9 mouse cellular contexts compared by ENCODE assay signal in the genomic region with DNA sequence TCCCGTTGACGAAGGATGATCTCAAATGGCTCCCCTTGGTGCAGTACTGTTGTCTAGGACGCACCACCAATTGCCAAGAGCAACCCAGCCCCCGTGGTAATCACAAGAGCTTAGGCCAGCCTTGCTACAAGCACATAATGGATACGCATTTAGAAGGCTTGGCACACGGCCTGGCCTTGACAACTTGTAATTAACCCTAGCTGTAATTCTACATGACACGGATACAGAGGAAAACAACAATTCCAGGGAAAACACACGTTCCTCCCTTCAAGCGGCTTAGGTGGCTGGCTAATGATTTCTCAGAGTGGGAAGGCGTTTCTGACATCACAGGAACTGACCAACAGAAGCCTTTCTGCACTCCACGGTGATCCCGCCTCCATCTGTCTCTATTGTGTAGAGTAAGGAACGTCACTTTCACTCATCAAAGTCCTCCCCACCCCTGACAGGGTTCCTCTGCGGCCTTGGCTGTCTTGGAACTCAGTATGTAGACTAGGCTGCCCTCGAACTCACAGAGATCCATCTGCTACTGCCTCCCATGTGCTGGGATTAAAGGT. TPM values are rescaled to one million over a fixed set of nuclear protein-coding genes. Genes with fewer than 3 reads are reported as not detected.
DNase-seq lines count a peak whose midpoint lies in the region; ATAC-seq and TF ChIP-seq lines count a peak whose summit lies in the region.
"Had no signal": no experiment of that assay in that cellular context is flagged by ENCODE, and none has a peak within 500 bp of the region (broad histone marks: within the 10 kb centered on the region; RNA-seq: fewer than 3 reads in every experiment).

No protein-coding gene starts in this region.

- peak overlapping the region; percentile 5; the same call in 1 of the 2 replicates for H3K4me2 ChIP-seq in forebrain, embryonic 14.5 days (ENCODE audit: low read length)
- no peak overlapping the region for H3K4me2 ChIP-seq in neural tube, embryonic 14.5 days (ENCODE audit: low read depth, low read length)
- H3K4me2 ChIP-seq: stomach, embryonic 15.5 days had no signal

- peak; percentile 89 for ATAC-seq in forebrain, embryonic 14.5 days
- ATAC-seq in neural tube, embryonic 14.5 days (ENCODE audit: low read depth) = peak; percentile 90

- no peaks in the 10 kb centered on the region for H3K36me3 ChIP-seq in forebrain, embryonic 14.5 days (ENCODE audit: control insufficient read depth, insufficient read depth, low read length)
- no peaks in the 10 kb centered on the region for H3K36me3 ChIP-seq in neural tube, embryonic 14.5 days (ENCODE audit: control insufficient read depth, insufficient read depth, low read length)
- H3K36me3 ChIP-seq: stomach, embryonic 15.5 days had no signal

- TF ChIP-seq CTCF in left cerebral cortex, adult 2 months (IDR thresholded peaks at IDR 0.05) = no peak

- H3K4me1 ChIP-seq in forebrain, embryonic 14.5 days (ENCODE audit: control insufficient read depth, insufficient read depth, low read length) = peaks cover 24% of the 10 kb centered on the region
- H3K4me1 ChIP-seq in neural tube, embryonic 14.5 days (ENCODE audit: control insufficient read depth, insufficient read depth, low read length) = 0 out of 2 replicates have a peak, but pooled peaks cover 5% of the 10 kb centered on the region
- H3K4me1 ChIP-seq: stomach, embryonic 15.5 days had no signal

- intact Hi-C loops in left cerebral cortex, postnatal 4 days (cut with DNase I) = no loop called here
- intact Hi-C loops in left cerebral cortex, adult 2 months (cut with DNase I) = no loop called here

- no peak overlapping the region for H3K4me3 ChIP-seq in left cerebral cortex, adult 2 months
- H3K4me3 ChIP-seq in forebrain, embryonic 14.5 days (ENCODE audit: low read depth, low read length) = no peak overlapping the region
- no peak overlapping the region for H3K4me3 ChIP-seq in neural tube, embryonic 14.5 days (ENCODE audit: low read depth, low read length)
- H3K4me3 ChIP-seq: stomach, embryonic 15.5 days had no signal

- no peaks in the 10 kb centered on the region for H3K27me3 ChIP-seq in forebrain, embryonic 14.5 days (replicated peaks; ENCODE audit: control insufficient read depth, insufficient read depth, low read length)
- H3K27me3 ChIP-seq in neural tube, embryonic 14.5 days (ENCODE audit: control insufficient read depth, insufficient read depth, low read length) = no peaks in the 10 kb centered on the region
- H3K27me3 ChIP-seq: stomach, embryonic 15.5 days had no signal

- DNase-seq in left cerebral cortex, postnatal 4 days = peak; percentile 73
- DNase-seq in left cerebral cortex, adult 2 months (ENCODE audit: extremely low spot score in 1 of 2, low spot score in 2 of 2) = no peak
- peak; percentile 97 for DNase-seq in forebrain, embryonic 14.5 days (ENCODE audit: low spot score)
- peak; percentile 9 to 11 for DNase-seq in kidney, adult 8-10 months
- DNase-seq in ovary, adult 18-20 months (ENCODE audit: low spot score) = no peak
- DNase-seq in adrenal gland, postnatal 36 days = no peak

- H3K27ac ChIP-seq in left cerebral cortex, adult 2 months = no peak overlapping the region
- no peak overlapping the region for H3K27ac ChIP-seq in forebrain, embryonic 14.5 days (ENCODE audit: low read depth, low read length)
- H3K27ac ChIP-seq in neural tube, embryonic 14.5 days (ENCODE audit: low read depth, low read length) = no peak overlapping the region
- H3K27ac ChIP-seq: liver, embryonic 14.5 days; stomach, embryonic 15.5 days had no signal

- 9% methylated on average over 15 of the region's 15 CpGs for WGBS in forebrain, embryonic 14.5 days
- 29% methylated on average over 15 of the region's 15 CpGs for WGBS in neural tube, embryonic 14.5 days

- H3K9ac ChIP-seq in forebrain, embryonic 14.5 days (ENCODE audit: low read length) = no peak overlapping the region
- H3K9ac ChIP-seq in neural tube, embryonic 14.5 days (replicated peaks; ENCODE audit: low read depth, low read length) = no peak overlapping the region
- H3K9ac ChIP-seq: liver, embryonic 14.5 days; stomach, embryonic 15.5 days had no signal

- H3K9me3 ChIP-seq in forebrain, embryonic 14.5 days (replicated peaks; ENCODE audit: control insufficient read depth, low read length) = no peaks in the 10 kb centered on the region
- no peaks in the 10 kb centered on the region for H3K9me3 ChIP-seq in neural tube, embryonic 14.5 days (ENCODE audit: control insufficient read depth, low read length)
- H3K9me3 ChIP-seq: stomach, embryonic 15.5 days had no signal

RNA-seq across cellular contexts. Expression of a gene that starts 36.7 kb away (rescaled TPM):
- total RNA-seq in left cerebral cortex, postnatal 4 days (2021) = 10 to 100 TPM; 12.7 to 15.5 TPM
- total RNA-seq in left cerebral cortex, adult 2 months (2021) = 1 to 10 TPM; 5.9 to 8.1 TPM
- polyA plus RNA-seq in forebrain, embryonic 14.5 days (2014; fragmentation: Nextera tagmentation; extraction: Ambion mirVana) = 40.5 and 47.9 TPM in 2 replicates
- polyA plus RNA-seq in neural tube, embryonic 14.5 days (2014; fragmentation: Nextera tagmentation; extraction: Ambion mirVana) = 37.1 and 38.4 TPM in 2 replicates
- total RNA-seq in adrenal gland, postnatal 36 days (2021) = 10 to 100 TPM; 11.3 to 18.4 TPM

Comparison
In these comparisons a context has a peak if more than half of its experiments do, and no peak if none do; other contexts are left out.
1. DNase-seq: peak in left cerebral cortex, postnatal 4 days (single experiment), forebrain, embryonic 14.5 days (single experiment) and kidney, adult 8-10 months (2 of 2); none in left cerebral cortex, adult 2 months (0 of 2), ovary, adult 18-20 months (single experiment) and adrenal gland, postnatal 36 days (0 of 2).